Mouse (Mus musculus) heart, embryonic 16.5 days (tissue): ENCODE data around the gene Ppia. TPM values are rescaled to one million over a fixed set of nuclear protein-coding genes. Genes with fewer than 3 reads are reported as not detected.

Source experiments
- ATAC-seq: fragments of 200-750 bp; cut with Nextera tagmentation; replicated peaks from 2 replicates; pipeline ENCODE4 v1.8.0; 2017; ENCODE audit warnings: moderate number of reproducible peaks; ENCODE audit not compliant: insufficient read depth, low FRiP score; ENCODE audit errors: extremely low read depth
- H3K27ac ChIP-seq: fragments of 300-500 bp; sonication (generic); 2 replicates; pipeline ENCODE4 v1.5.1; 2014; ENCODE audit warnings: mild to moderate bottlenecking, low read length, control low read depth, moderate library complexity
- H3K27me3 ChIP-seq: fragments of 300-500 bp; sonication (generic); 2 replicates; pipeline ENCODE4 v1.6.1; 2014; ENCODE audit warnings: low read length, mixed read lengths; ENCODE audit not compliant: control insufficient read depth, insufficient read depth
- H3K36me3 ChIP-seq: fragments of 300-500 bp; sonication (generic); 2 replicates; pipeline ENCODE4 v1.6.1; 2014; ENCODE audit not compliant: control insufficient read depth, insufficient read depth
- H3K4me1 ChIP-seq: fragments of 300-500 bp; sonication (generic); 2 replicates; pipeline ENCODE4 v1.6.1; 2014; ENCODE audit warnings: low read length, mixed read lengths; ENCODE audit not compliant: control insufficient read depth, insufficient read depth
- H3K4me2 ChIP-seq: fragments of 300-500 bp; sonication (generic); 2 replicates; pipeline ENCODE4 v1.6.1; 2014; ENCODE audit warnings: low read depth, mild to moderate bottlenecking, control low read depth, low read length
- H3K4me3 ChIP-seq: fragments of 300-500 bp; sonication (generic); 2 replicates; pipeline ENCODE4 v1.5.1; 2014; ENCODE audit warnings: mild to moderate bottlenecking, control low read depth, low read length
- H3K9ac ChIP-seq: fragments of 300-500 bp; sonication (generic); 2 replicates; pipeline ENCODE4 v1.6.1; 2014; ENCODE audit warnings: low read length, control low read depth
- H3K9me3 ChIP-seq: fragments of 300-500 bp; sonication (generic); replicated peaks from 2 replicates; pipeline ENCODE4 v1.6.1; 2016; ENCODE audit warnings: low read length; ENCODE audit not compliant: control insufficient read depth
- WGBS: fragments of 180-500 bp; shearing (Covaris S2); extraction: QIAGEN DNeasy Blood & Tissue Kit; methylation state at CpG from one replicate; pipeline ENCODE4 v1.1.7; 2014; 5-methylcytosine and 5-hydroxymethylcytosine counted together
- polyA plus RNA-seq: library from polyadenylated mRNA; unstranded; fragments of >200 nt; fragmentation: Nextera tagmentation; extraction: Ambion mirVana; gene quantifications from 2 replicates; pipeline ENCODE4 v1.2.1, GENCODE M21; 2015

Ppia gene
- polyA plus RNA-seq, 1 experiment from 2014 or later, result 4,038 TPM

- Histone ChIP-seq H3K9me3 (no peaks in the 10 kb centered on the region), H3K36me3 (no peaks in the 10 kb centered on the region; the same call in 1 of the 2 replicates), H3K4me2 (peak within 1 kb of the TSS; percentile 94), H3K27ac (peak within 1 kb of the TSS; percentile 96), H3K27me3 (no peaks in the 10 kb centered on the region), H3K9ac (peak within 1 kb of the TSS; percentile 94), H3K4me1 (peaks cover 7% of the 10 kb centered on the region), H3K4me3 (peak within 1 kb of the TSS; percentile 94)
- ATAC-seq, result peak; percentile 97
- WGBS, result 6% methylated on average over 54 of the region's 60 CpGs
These were observed 26.4 kb upstream of the Ppia start, which contains the start of gene Zmiz2 for GRCm38 (mm10) chr11:6388726-6389413. Gene Zmiz2 (plus strand): TSS chr11:6389074.

DNA sequence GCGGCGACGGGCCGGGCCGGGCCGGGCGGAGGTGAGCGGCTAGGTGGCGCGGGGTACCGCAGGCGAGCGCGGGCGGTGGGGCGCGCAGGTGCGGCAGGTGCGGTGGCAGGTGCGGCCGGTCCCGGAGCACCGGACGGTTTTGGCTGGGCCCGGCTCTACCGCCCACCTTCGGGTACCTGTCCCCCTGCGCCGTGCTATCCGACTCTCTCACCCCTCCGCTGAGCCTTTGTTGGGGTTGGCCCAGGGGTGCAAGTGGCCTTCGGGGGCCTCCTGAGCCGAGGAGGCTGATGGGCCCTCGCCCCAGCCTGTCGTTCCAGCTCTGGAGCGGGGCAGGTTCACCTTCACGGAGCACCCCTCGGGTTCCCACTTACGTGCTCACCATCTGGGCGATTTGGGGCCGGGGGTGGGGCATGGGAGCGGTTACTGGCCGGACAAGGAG, 25.7 kb upstream of the Ppia start:
- Histone ChIP-seq H3K36me3 (peaks cover under 1% of the 10 kb centered on the region; the same call in 1 of the 2 replicates), H3K4me1 (peaks cover 7% of the 10 kb centered on the region), H3K4me3 (peak overlapping the region; percentile 94), H3K27ac (peak overlapping the region; percentile 53), H3K27me3 (no peaks in the 10 kb centered on the region), H3K9ac (peak overlapping the region; percentile 94), H3K4me2 (peak overlapping the region; percentile 94), H3K9me3 (no peaks in the 10 kb centered on the region)
- WGBS, result under 1% methylated on average over 36 of the region's 43 CpGs
- peak; percentile 10; the same call in 1 of the 2 replicates for ATAC-seq

DNA sequence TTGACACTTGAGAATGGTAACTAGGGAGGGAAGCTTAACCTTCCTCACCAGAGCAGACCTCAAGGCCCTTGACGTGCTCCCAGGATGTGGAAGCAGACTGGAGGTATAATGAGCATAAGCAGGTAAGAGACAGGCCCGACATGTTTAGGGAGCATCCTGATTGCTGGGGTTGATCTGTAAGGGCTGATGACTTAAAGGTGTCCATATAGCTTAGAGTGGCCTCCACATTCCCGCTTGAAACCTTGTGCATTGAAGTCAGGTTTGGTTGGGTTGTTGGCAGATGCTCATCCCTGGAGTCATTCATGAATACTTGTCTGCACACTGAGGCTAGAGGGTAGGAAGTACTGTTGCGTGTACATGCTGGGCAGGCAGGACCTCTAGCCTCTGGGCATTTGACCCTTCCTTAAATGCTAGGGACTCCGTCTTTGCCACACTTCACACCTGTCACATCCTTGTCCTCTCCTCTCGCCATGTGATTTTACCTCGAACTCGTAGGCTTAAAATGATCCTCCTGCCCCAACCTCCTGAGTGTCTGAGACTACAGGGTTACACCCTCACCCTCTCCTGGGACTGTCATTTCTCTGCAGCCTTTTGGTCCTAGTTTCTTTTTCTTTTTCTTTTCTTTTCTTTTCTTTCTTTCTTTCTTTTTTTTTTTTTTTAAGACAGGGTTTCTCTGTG, 24.7 kb upstream of the Ppia start:
- no peaks in the 10 kb centered on the region for H3K9me3 ChIP-seq
- peaks cover 8% of the 10 kb centered on the region; the same call in 1 of the 2 replicates for H3K36me3 ChIP-seq
- 84% methylated on average over 8 of the region's 8 CpGs for WGBS
- no peak overlapping the region for H3K27ac ChIP-seq
- H3K4me1 ChIP-seq, result peaks cover 7% of the 10 kb centered on the region
- peak overlapping the region; percentile 94; the same call in 1 of the 2 replicates for H3K9ac ChIP-seq
- no peak for ATAC-seq
- H3K4me2 ChIP-seq, result peak overlapping the region; percentile 94
- H3K4me3 ChIP-seq, result peak overlapping the region; percentile 94
- no peaks in the 10 kb centered on the region for H3K27me3 ChIP-seq

GRCm38 (mm10) chr11:6391516-6392276, 23.5 kb upstream of the Ppia start:
- peaks cover 7% of the 10 kb centered on the region for H3K4me1 ChIP-seq
- no peaks in the 10 kb centered on the region for H3K9me3 ChIP-seq
- H3K4me2 ChIP-seq, result no peak overlapping the region
- H3K9ac ChIP-seq, result no peak overlapping the region
- no peak overlapping the region for H3K4me3 ChIP-seq
- H3K27ac ChIP-seq, result no peak overlapping the region
- peaks cover 19% of the 10 kb centered on the region; the same call in 1 of the 2 replicates for H3K36me3 ChIP-seq
- WGBS, result 81% methylated on average over 8 of the region's 8 CpGs
- no peak for ATAC-seq
- no peaks in the 10 kb centered on the region for H3K27me3 ChIP-seq

- H3K9ac ChIP-seq, result no peak overlapping the region
These were observed 22.4 kb upstream of the Ppia start for GRCm38 (mm10) chr11:6392857-6393256.

GRCm38 (mm10) chr11:6393866-6394265, 21.4 kb upstream of the Ppia start:
- Histone ChIP-seq H3K4me2 (no peak overlapping the region), H3K27ac (no peak overlapping the region), H3K36me3 (peaks cover 36% of the 10 kb centered on the region), H3K4me1 (peaks cover 7% of the 10 kb centered on the region), H3K27me3 (no peaks in the 10 kb centered on the region), H3K9me3 (no peaks in the 10 kb centered on the region), H3K4me3 (no peak overlapping the region), H3K9ac (0 out of 2 replicates have a peak overlapping the region, but pooled peaks have one; percentile 20)
- WGBS, result 67% methylated on average over 1 of the region's 1 CpGs
- ATAC-seq, result no peak

More at GRCm38 (mm10) chr11:6392857-6393256, 22.4 kb upstream of the Ppia start:
- Histone ChIP-seq H3K27me3 (no peaks in the 10 kb centered on the region), H3K27ac (no peak overlapping the region), H3K4me2 (no peak overlapping the region), H3K4me3 (no peak overlapping the region), H3K4me1 (peaks cover 7% of the 10 kb centered on the region), H3K36me3 (peaks cover 29% of the 10 kb centered on the region), H3K9me3 (no peaks in the 10 kb centered on the region)
- no peak for ATAC-seq
- 73% methylated on average over 6 of the region's 6 CpGs for WGBS

GRCm38 (mm10) chr11:6395565-6395964, 19.7 kb upstream of the Ppia start:
- Histone ChIP-seq H3K27ac (no peak overlapping the region), H3K36me3 (peaks cover 51% of the 10 kb centered on the region), H3K4me1 (peaks cover 3% of the 10 kb centered on the region), H3K9me3 (no peaks in the 10 kb centered on the region), H3K27me3 (no peaks in the 10 kb centered on the region), H3K4me2 (no peak overlapping the region), H3K9ac (no peak overlapping the region), H3K4me3 (no peak overlapping the region)
- 86% methylated on average over 5 of the region's 5 CpGs for WGBS
- ATAC-seq, result no peak

DNA sequence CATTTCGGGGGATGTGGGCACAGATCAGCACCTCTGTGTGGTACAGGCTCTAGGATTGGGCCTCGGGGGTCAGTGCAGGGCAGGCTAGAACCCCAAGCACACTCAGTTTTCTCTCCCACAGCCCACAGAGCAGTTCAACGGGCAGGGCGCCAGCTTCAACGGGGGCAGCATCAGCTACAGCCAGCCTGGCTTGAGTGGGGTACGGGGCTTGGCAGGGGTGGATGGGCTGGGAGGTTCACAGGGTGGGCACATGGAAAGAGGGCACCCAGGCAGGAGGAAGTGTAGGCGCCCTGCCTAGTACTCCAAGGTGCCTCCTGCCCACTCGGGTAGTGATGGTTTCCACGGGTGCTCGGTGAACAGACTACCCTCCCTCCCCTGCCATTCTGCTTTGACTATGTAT, 17.1 kb upstream of the Ppia start:
- Histone ChIP-seq H3K9me3 (no peaks in the 10 kb centered on the region), H3K27me3 (no peaks in the 10 kb centered on the region), H3K4me1 (no peaks in the 10 kb centered on the region), H3K4me2 (no peak overlapping the region), H3K36me3 (peaks cover 74% of the 10 kb centered on the region), H3K9ac (no peak overlapping the region), H3K4me3 (no peak overlapping the region), H3K27ac (no peak overlapping the region)
- no peak for ATAC-seq
- 92% methylated on average over 10 of the region's 10 CpGs for WGBS
